Mouse (Mus musculus) thymus, adult 2 months (tissue): Measurements from ENCODE around the gene Cdadc1. TPM values are rescaled to one million over a fixed set of nuclear protein-coding genes. Genes with fewer than 3 reads are reported as not detected.

ENCODE experiments used
- DNase-seq: peaks from one replicate; pipeline ENCODE4 v3.0.0; 2021
- H3K27ac ChIP-seq: fragments of 200-500 bp; 2 replicates; pipeline ENCODE4 v1.5.1; 2012; ENCODE audit warnings: low read length, control low read depth; ENCODE audit not compliant: control insufficient read depth, insufficient read depth
- H3K27me3 ChIP-seq: fragments of 200-500 bp; 2 replicates; pipeline ENCODE4 v1.6.1; 2012; ENCODE audit warnings: mild to moderate bottlenecking, low read length, moderate library complexity, mixed read lengths; ENCODE audit not compliant: control insufficient read depth, insufficient read depth
- H3K36me3 ChIP-seq: fragments of 200-500 bp; 2 replicates; pipeline ENCODE4 v1.6.1; 2012; ENCODE audit warnings: mild to moderate bottlenecking, low read length, moderate library complexity; ENCODE audit not compliant: control insufficient read depth, insufficient read depth
- H3K4me1 ChIP-seq: fragments of 200-500 bp; replicated peaks from 2 replicates; pipeline ENCODE4 v1.6.1; 2012; ENCODE audit warnings: low read length; ENCODE audit not compliant: control insufficient read depth, insufficient read depth
- H3K4me3 ChIP-seq: fragments of 200-500 bp; 2 replicates; pipeline ENCODE4 v1.5.1; 2012; ENCODE audit warnings: mild to moderate bottlenecking, low read length, control low read depth, moderate library complexity; ENCODE audit not compliant: control insufficient read depth, insufficient read depth
- CTCF ChIP-seq: fragments of 200-500 bp; IDR thresholded peaks from 2 replicates; pipeline ENCODE4 v1.5.1; 2012; ENCODE audit warnings: mild to moderate bottlenecking, control low read depth, low read length, moderate library complexity, borderline replicate concordance; ENCODE audit not compliant: control insufficient read depth, poor library complexity, insufficient read depth; ENCODE audit errors: extremely low read depth
- POLR2A ChIP-seq: fragments of 200-500 bp; IDR thresholded peaks from 2 replicates; pipeline ENCODE4 v1.6.1; 2012; ENCODE audit warnings: mild to moderate bottlenecking, low read length, control low read depth, moderate library complexity; ENCODE audit not compliant: control insufficient read depth, poor library complexity, insufficient read depth; ENCODE audit errors: extremely low read depth
- WGBS: fragments of 180-500 bp; shearing (Covaris S2); methylation state at CpG from one replicate; pipeline ENCODE4 v1.1.7; 2018; 5-methylcytosine and 5-hydroxymethylcytosine counted together
- polyA plus RNA-seq: library from polyadenylated mRNA; depleted of rRNA; stranded (reverse); fragments of >200 nt; gene quantifications from 2 replicates; pipeline ENCODE4 v1.2.3, GENCODE M21; 2012

Cdadc1 gene
- polyA plus RNA-seq, 1 experiment, result 6.2 TPM

DNA sequence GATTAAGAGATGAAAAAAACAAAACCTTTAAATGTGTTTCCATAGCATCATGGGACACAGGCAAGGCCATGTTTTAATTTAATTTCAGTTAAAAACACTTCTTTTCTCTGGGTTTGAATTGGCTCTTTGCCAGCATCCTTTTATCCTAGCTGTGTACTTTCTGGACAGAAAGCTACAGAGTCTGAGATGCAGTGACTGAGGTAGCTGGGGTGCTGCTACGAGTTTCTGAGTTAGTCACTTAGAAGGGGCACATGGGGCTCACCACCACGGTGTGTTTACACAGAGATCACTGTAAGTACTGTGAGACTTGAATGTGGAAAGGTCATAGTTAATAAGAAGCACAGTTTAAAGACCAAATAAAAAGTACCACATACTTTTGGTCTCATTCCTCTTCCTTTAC, 49.2 kb downstream of the Cdadc1 start:
- no peak for DNase-seq
- Histone ChIP-seq H3K27me3 (no peaks in the 10 kb centered on the region), H3K4me1 (0 out of 2 replicates have a peak, but pooled peaks cover 2% of the 10 kb centered on the region), H3K27ac (no peak overlapping the region), H3K4me3 (no peak overlapping the region), H3K36me3 (no peaks in the 10 kb centered on the region)
- WGBS, result 92% methylated on average over 2 of the region's 2 CpGs
- TF ChIP-seq CTCF (no peak), POLR2A (no peak)

DNA sequence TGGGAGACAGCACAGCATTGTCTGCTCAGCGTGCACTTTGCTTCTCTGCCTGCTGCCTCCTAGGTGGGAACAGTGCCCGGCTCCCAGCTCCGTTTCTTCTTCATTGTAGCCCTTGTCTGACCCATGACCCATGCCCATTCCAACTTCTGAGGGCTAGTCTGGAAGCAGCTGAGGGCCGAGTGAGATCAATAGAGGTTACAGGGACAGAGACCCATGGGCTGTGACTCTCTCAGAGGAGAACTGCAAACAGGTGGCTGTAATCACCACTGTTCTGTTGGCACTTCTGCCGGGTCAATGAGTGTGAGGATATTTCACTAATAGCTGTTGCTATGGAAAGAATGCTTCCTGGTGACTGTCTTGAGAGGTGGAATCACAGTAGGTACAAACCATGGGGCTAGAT, 50.2 kb downstream of the Cdadc1 start:
- no peak for DNase-seq
- no peaks in the 10 kb centered on the region for H3K27me3 ChIP-seq
- H3K27ac ChIP-seq, result no peak overlapping the region
- 0 out of 2 replicates have a peak, but pooled peaks cover under 1% of the 10 kb centered on the region for H3K4me1 ChIP-seq
- 94% methylated on average over 5 of the region's 5 CpGs for WGBS
- H3K36me3 ChIP-seq, result no peaks in the 10 kb centered on the region
- H3K4me3 ChIP-seq, result no peak overlapping the region
- TF ChIP-seq CTCF, result no peak
- TF ChIP-seq POLR2A, result no peak

- Histone ChIP-seq H3K4me3 (no peak overlapping the region), H3K27me3 (no peaks in the 10 kb centered on the region), H3K27ac (no peak overlapping the region), H3K4me1 (no peaks in the 10 kb centered on the region), H3K36me3 (no peaks in the 10 kb centered on the region)
- no peak for DNase-seq
- no peak for TF ChIP-seq CTCF
- no peak for TF ChIP-seq POLR2A
- WGBS, result 97% methylated on average over 7 of the region's 7 CpGs
Observed at GRCm38 (mm10) chr14:59546162-59546880, 51.4 kb downstream of the Cdadc1 start.

GRCm38 (mm10) chr14:59543956-59544355, 53.8 kb downstream of the Cdadc1 start:
- H3K36me3 ChIP-seq, result no peaks in the 10 kb centered on the region
- no peak overlapping the region for H3K4me3 ChIP-seq
- TF ChIP-seq POLR2A (no peak), CTCF (no peak)
- no peak for DNase-seq
- 94% methylated on average over 5 of the region's 5 CpGs for WGBS
- no peaks in the 10 kb centered on the region for H3K27me3 ChIP-seq
- H3K4me1 ChIP-seq, result no peaks in the 10 kb centered on the region
- H3K27ac ChIP-seq, result no peak overlapping the region

DNA sequence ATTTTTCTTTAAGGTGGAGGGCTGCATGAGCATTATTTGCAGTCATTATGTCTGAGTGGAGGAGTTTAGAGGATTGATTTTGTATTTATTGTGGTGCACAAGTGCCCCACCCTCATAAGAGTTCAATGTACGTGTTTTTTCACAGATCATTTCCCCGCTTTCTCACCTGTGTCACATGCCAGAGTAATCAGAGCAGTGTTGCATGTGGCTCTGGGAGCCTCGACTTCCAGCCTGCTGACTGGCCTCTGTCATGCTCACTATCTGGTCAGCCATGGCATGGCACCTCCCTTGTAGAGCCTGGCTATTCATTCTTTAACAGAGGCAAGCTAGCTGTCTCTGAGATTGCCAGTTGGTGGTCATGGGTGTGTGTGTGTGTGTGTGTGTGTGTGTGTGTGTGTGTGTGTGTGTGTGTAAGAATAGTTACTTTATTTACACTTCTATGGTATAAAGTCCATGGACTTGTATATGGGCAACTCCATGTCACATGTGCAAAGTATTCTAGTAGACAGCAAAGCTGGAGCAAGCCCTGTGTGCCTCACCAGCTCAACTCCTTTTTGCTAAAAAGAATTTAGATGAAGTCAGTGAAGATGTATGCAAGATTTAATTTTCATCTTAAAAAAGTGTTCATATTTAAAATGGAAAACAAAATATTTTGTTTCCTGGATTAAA, 54.5 kb downstream of the Cdadc1 start:
- no peak for TF ChIP-seq CTCF
- TF ChIP-seq POLR2A, result no peak
- no peak overlapping the region for H3K4me3 ChIP-seq
- no peaks in the 10 kb centered on the region for H3K4me1 ChIP-seq
- H3K27ac ChIP-seq, result no peak overlapping the region
- H3K27me3 ChIP-seq, result no peaks in the 10 kb centered on the region
- no peak for DNase-seq
- 92% methylated on average over 3 of the region's 3 CpGs for WGBS
- no peaks in the 10 kb centered on the region for H3K36me3 ChIP-seq

DNA sequence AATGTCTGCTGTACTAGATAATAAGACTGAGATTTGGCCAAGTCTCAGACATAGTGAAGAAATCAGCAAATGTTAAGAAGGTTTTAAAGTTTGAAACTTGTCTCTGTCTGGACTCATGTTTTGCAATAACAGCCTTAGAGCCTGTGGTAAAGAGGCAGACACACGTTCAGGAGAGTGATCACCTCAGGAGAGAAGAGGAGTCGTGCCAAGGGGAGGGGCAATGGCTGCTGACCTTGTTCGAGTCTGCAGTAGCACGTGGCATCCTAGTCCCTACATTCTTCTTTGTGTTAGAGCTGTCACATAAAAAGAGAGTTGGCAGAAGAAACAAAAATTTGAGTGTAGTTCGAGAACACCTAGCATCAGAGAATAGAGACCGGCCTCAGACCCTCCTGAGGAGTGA, 57.0 kb downstream of the Cdadc1 start:
- WGBS, result 97% methylated on average over 6 of the region's 6 CpGs
- Histone ChIP-seq H3K27me3 (no peaks in the 10 kb centered on the region), H3K4me1 (no peaks in the 10 kb centered on the region), H3K36me3 (no peaks in the 10 kb centered on the region), H3K27ac (no peak overlapping the region), H3K4me3 (no peak overlapping the region)
- no peak for DNase-seq
- TF ChIP-seq CTCF (no peak), POLR2A (no peak)
